Mouse (Mus musculus) forebrain, postnatal 0 days (tissue): ENCODE data around the gene Apip. TPM values are rescaled to one million over a fixed set of nuclear protein-coding genes. Genes with fewer than 3 reads are reported as not detected.

ENCODE experiments used
- ATAC-seq: fragments of 200-750 bp; cut with Nextera tagmentation; 2 replicates; pipeline ENCODE4 v1.8.0; 2017; ENCODE audit warnings: mild to moderate bottlenecking, moderate library complexity
- DNase-seq: peaks from one replicate; pipeline ENCODE4 v3.0.0-alpha.2; 2015
- H3K27ac ChIP-seq: fragments of 300-500 bp; sonication (generic); 2 replicates; pipeline ENCODE4 v1.5.1; 2014; ENCODE audit warnings: low read depth, mild to moderate bottlenecking, antibody characterized with exemption, low read length, moderate library complexity, mixed read lengths
- H3K27me3 ChIP-seq: fragments of 300-500 bp; sonication (generic); 2 replicates; pipeline ENCODE4 v1.6.1; 2014; ENCODE audit warnings: mild to moderate bottlenecking, low read length, mixed read lengths; ENCODE audit not compliant: insufficient read depth
- H3K36me3 ChIP-seq: fragments of 300-500 bp; sonication (generic); 2 replicates; pipeline ENCODE4 v1.6.1; 2014; ENCODE audit warnings: mild to moderate bottlenecking, moderate library complexity; ENCODE audit not compliant: insufficient read depth
- H3K4me1 ChIP-seq: fragments of 300-500 bp; sonication (generic); 2 replicates; pipeline ENCODE4 v1.6.1; 2014; ENCODE audit warnings: antibody characterized with exemption; ENCODE audit not compliant: insufficient read depth
- H3K4me2 ChIP-seq: fragments of 300-500 bp; sonication (generic); 2 replicates; pipeline ENCODE4 v1.6.1; 2014; ENCODE audit warnings: low read depth, mild to moderate bottlenecking, moderate library complexity
- H3K4me3 ChIP-seq: fragments of 300-500 bp; sonication (generic); 2 replicates; pipeline ENCODE4 v1.5.1; 2014; ENCODE audit warnings: low read depth, low read length, mixed read lengths
- H3K9ac ChIP-seq: fragments of 300-500 bp; sonication (generic); 2 replicates; pipeline ENCODE4 v1.6.1; 2014; ENCODE audit warnings: mild to moderate bottlenecking
- H3K9me3 ChIP-seq: fragments of 300-500 bp; sonication (generic); 2 replicates; pipeline ENCODE4 v1.6.1; 2016; ENCODE audit warnings: low read length
- CTCF ChIP-seq: sonication (generic); IDR thresholded peaks from 2 replicates; pipeline ENCODE4 v1.5.1; 2016; ENCODE audit warnings: antibody characterized with exemption, control low read depth, low read depth
- WGBS: fragments of 180-500 bp; shearing (Covaris S2); extraction: QIAGEN DNeasy Blood & Tissue Kit; methylation state at CpG from one replicate; pipeline ENCODE4 v1.1.7; 2014; 5-methylcytosine and 5-hydroxymethylcytosine counted together
- polyA plus RNA-seq: library from polyadenylated mRNA; unstranded; fragments of >200 nt; fragmentation: Nextera tagmentation; extraction: Ambion mirVana; gene quantifications from 2 replicates; pipeline ENCODE4 v1.2.1, GENCODE M21; 2015
- total RNA-seq: library from RNA; depleted of rRNA; stranded (reverse); fragments of >200 nt; gene quantifications from 2 replicates; pipeline ENCODE4 v1.2.3, GENCODE M21; 2014

The Apip gene
- total and polyA plus RNA-seq, 2 experiments from 2014 or later = 17.0 to 34.7 TPM

DNA sequence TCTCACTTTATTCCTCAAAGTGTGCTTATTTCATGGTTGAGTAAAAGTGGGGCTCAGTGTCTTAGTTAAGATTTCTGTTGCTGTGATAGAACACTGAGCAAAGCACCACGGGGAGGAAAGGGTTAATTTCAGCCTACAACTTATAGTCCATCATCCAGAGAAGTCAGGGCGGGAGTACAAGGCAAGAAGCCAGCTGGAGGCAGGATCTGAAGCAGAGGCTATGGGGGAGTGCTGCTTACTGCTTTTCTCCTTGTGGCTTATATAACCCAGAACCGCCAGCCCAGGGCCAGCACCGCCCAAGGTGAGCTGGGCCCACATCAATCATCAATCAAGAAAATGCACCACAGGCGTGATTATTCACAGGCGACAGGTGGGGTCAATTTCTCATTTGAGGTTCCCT lies 7.6 kb downstream of the Apip start:
- Histone ChIP-seq H3K9me3 (no peaks in the 10 kb centered on the region), H3K27ac (no peak overlapping the region), H3K36me3 (no peaks in the 10 kb centered on the region), H3K9ac (no peak overlapping the region), H3K4me3 (no peak overlapping the region), H3K4me2 (no peak overlapping the region), H3K27me3 (no peaks in the 10 kb centered on the region), H3K4me1 (no peaks in the 10 kb centered on the region)
- WGBS = 73% methylated on average over 6 of the region's 6 CpGs
- DNase-seq = no peak
- no peak for TF ChIP-seq CTCF
- ATAC-seq = no peak

DNA sequence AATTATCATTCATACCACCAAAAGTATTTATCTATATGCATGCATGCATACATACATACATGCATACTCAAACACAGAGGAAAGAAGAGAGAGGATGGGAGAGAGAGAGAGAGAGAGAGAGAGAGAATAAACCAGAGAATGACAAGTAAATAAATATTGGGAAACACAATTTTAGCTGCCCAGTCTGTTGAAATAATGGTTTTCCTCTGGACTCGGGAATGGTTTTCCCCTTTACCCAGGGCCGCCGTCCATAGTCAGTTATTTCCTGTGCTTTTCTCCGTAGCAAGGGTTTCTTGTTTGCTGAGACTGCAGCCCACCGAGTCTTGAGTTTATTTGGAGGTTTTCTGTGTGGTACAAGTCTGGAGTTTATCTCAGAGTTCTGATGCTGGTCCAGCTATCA lies 8.2 kb downstream of the Apip start:
- no peaks in the 10 kb centered on the region for H3K27me3 ChIP-seq
- no peak for ATAC-seq

DNA sequence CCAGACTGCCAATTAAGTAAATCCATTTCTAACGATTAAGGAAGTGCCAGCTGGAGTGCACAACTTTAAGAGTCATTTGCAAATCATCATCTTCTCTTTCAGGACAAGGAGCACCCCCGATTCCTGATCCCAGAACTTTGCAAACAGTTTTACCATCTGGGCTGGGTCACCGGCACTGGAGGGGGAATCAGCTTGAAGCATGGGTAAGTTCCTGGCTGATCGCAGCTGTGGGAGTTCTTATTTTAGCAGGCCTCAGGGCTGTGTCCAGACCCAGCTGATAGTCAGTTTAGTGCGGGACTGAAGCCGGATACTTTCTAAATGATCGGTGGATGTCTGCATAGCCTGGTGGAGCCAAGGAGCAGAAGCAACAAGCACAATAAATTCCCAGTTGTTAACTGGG lies 9.4 kb downstream of the Apip start:
- H3K27ac ChIP-seq = no peak overlapping the region
- WGBS = 73% methylated on average over 7 of the region's 7 CpGs
- H3K9me3 ChIP-seq = no peaks in the 10 kb centered on the region
- DNase-seq = no peak
- no peaks in the 10 kb centered on the region for H3K36me3 ChIP-seq
- H3K4me2 ChIP-seq = no peak overlapping the region
- no peak for TF ChIP-seq CTCF
- no peak for ATAC-seq
- no peak overlapping the region for H3K4me3 ChIP-seq
- H3K27me3 ChIP-seq = no peaks in the 10 kb centered on the region
- no peak overlapping the region for H3K9ac ChIP-seq
- H3K4me1 ChIP-seq = no peaks in the 10 kb centered on the region

More for the DNA sequence above, 8.2 kb downstream of the Apip start:
- DNase-seq = no peak
- Histone ChIP-seq H3K36me3 (no peaks in the 10 kb centered on the region), H3K9me3 (no peaks in the 10 kb centered on the region), H3K4me1 (no peaks in the 10 kb centered on the region), H3K9ac (no peak overlapping the region), H3K27ac (no peak overlapping the region), H3K4me2 (no peak overlapping the region), H3K4me3 (no peak overlapping the region)
- 87% methylated on average over 5 of the region's 5 CpGs for WGBS
- no peak for TF ChIP-seq CTCF

DNA sequence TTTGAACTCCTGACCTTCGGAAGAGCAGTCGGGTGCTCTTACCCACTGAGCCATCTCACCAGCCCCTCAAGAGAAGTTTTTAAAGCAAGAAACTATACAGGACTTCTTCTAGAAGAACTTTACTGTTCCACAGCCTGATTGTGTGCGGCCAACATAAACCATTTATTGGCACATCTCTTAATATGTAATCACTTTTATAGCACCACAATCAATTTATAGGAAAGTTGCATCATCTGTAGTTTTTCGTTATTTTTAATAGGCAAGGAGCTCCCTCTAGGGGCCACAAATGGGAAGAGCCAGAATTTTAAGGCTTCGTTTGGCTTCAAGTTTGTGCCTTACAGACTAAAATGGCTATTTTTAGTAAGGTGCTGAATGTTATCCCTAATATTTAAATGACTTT lies 11.0 kb downstream of the Apip start:
- no peaks in the 10 kb centered on the region for H3K4me1 ChIP-seq
- peak; percentile 16; the same call in 1 of the 2 replicates for ATAC-seq
- no peak overlapping the region for H3K27ac ChIP-seq
- no peaks in the 10 kb centered on the region for H3K27me3 ChIP-seq
- peaks cover 9% of the 10 kb centered on the region; the same call in 1 of the 2 replicates for H3K36me3 ChIP-seq
- peak; percentile 71 for TF ChIP-seq CTCF
- no peaks in the 10 kb centered on the region for H3K9me3 ChIP-seq
- peak; percentile 60 for DNase-seq
- H3K9ac ChIP-seq = no peak overlapping the region
- 55% methylated on average over 5 of the region's 5 CpGs for WGBS
- H3K4me3 ChIP-seq = no peak overlapping the region
- no peak overlapping the region for H3K4me2 ChIP-seq

DNA sequence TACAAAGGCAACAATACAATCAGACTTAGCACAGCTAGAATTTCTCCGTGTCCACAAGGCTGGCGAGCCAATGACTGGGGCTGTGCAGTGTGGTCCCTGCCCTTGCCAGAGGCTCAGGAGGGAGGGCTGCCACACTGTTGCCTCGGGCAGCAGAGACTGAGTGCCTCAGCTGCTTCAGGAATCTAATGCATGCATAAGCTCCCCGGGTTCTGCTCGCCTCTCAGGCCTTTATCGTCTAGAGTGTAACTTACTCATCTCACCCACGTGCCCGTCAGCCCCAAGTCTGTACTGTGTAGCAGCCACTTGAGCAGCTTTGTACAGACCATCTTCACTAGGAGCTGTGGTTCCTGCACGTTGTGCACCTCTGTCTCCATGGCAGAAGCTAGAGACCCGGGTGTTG lies 12.2 kb downstream of the Apip start:
- Histone ChIP-seq H3K4me2 (no peak overlapping the region), H3K9me3 (no peaks in the 10 kb centered on the region), H3K4me1 (no peaks in the 10 kb centered on the region), H3K27me3 (no peaks in the 10 kb centered on the region), H3K9ac (no peak overlapping the region), H3K4me3 (no peak overlapping the region), H3K27ac (no peak overlapping the region), H3K36me3 (peaks cover 16% of the 10 kb centered on the region)
- DNase-seq (no peak), ATAC-seq (no peak)
- WGBS = 71% methylated on average over 10 of the region's 10 CpGs
- no peak for TF ChIP-seq CTCF

DNA sequence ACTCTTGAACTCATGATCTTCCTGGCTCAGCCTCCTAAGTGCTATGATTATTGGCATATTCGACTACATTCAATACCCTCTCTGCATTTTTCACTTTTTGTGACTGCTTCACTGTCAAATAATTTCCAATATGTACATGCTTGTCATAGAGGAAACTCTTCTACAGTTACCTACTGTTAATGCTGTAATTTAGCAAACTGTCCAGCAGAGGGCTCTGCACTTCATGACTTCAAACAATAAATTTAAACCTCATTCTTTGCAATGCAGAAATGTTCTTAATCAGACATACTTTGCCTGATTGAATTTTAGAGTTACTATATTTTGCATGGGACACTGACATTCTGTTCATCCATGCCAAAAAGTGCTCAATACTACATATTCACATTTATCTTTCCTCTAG lies 13.0 kb downstream of the Apip start:
- Histone ChIP-seq H3K36me3 (peaks cover 16% of the 10 kb centered on the region), H3K4me2 (no peak overlapping the region), H3K27me3 (no peaks in the 10 kb centered on the region), H3K27ac (no peak overlapping the region), H3K4me3 (no peak overlapping the region), H3K9me3 (no peaks in the 10 kb centered on the region), H3K4me1 (no peaks in the 10 kb centered on the region), H3K9ac (no peak overlapping the region)
- ATAC-seq (0 out of 2 replicates have a peak, but pooled peaks have one; percentile 27), DNase-seq (peak; percentile 83)
- 4% methylated on average over 1 of the region's 1 CpGs for WGBS
- TF ChIP-seq CTCF = peak; percentile 84

DNA sequence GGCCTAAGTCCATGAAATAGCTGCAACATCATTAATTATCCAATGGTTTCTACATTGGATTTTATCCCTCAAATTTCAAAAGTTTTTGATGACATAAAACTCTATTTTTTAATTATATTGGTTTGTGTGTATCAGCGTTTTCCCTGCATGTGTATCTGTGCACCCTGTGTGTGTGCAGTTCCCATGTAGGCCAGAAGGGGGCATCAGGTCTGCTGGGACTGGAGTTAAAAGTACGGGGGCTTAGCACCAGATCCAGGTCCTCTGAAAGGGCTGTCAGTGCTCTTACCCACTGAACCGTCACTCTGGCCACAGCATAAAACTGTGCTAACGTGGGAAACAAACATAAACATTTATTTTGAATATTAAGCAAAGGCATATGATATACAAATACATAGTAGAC lies 14.6 kb downstream of the Apip start:
- Histone ChIP-seq H3K27ac (no peak overlapping the region), H3K4me3 (no peak overlapping the region), H3K36me3 (peaks cover 16% of the 10 kb centered on the region), H3K9me3 (no peaks in the 10 kb centered on the region), H3K4me2 (no peak overlapping the region), H3K4me1 (no peaks in the 10 kb centered on the region), H3K9ac (no peak overlapping the region), H3K27me3 (no peaks in the 10 kb centered on the region)
- DNase-seq (no peak), ATAC-seq (no peak)
- 97% methylated on average over 4 of the region's 4 CpGs for WGBS
- peak; percentile 50 for TF ChIP-seq CTCF

DNA sequence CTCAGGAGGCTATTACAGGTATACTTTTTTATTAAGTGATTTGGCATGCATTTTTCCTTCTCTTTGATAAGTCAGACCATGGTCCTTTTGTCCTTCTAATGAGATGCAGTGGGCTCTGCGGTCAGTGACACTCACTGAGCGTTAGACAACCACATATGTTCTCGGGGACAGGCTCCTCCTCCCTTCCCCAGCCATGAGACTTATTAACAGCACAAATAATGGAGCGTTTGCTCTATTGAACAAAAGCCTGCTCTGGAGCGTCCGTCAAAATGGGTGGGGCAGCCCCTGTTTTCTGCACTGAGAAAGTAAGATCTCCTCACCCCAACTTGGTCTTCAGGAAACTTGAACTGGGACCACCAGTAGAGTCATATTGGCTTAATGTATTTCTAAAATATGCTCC lies 16.0 kb downstream of the Apip start:
- DNase-seq = no peak
- no peak overlapping the region for H3K27ac ChIP-seq
- no peak overlapping the region for H3K4me3 ChIP-seq
- 29% methylated on average over 6 of the region's 6 CpGs for WGBS
- no peak for ATAC-seq
- H3K9me3 ChIP-seq = no peaks in the 10 kb centered on the region
- no peak overlapping the region for H3K4me2 ChIP-seq
- H3K27me3 ChIP-seq = no peaks in the 10 kb centered on the region
- H3K4me1 ChIP-seq = no peaks in the 10 kb centered on the region
- H3K9ac ChIP-seq = no peak overlapping the region
- no peak for TF ChIP-seq CTCF
- peaks cover 30% of the 10 kb centered on the region for H3K36me3 ChIP-seq
